8 mouse cellular contexts compared by ENCODE assay signal in the genomic region with DNA sequence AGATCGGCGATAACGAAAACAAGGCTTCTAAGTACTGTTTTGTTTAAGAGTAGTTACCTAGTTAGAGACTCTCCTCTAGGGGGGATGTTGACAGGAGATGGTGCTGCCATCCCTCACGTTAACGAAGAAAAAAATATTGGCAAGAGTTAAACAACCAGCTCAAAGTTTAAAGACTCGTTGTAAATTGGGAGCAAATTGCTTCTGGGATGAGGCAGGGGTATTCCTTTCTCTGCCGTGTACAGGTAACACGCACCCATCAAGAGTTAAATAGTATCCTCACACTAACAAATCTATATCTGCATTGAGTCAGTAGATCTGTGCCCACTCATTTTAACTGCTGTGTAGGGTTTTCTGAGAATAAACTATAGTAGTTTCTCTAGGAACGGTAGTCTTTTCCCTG. TPM values are rescaled to one million over a fixed set of nuclear protein-coding genes. Genes with fewer than 3 reads are reported as not detected.
DNase-seq lines count a peak whose midpoint lies in the region; ATAC-seq and TF ChIP-seq lines count a peak whose summit lies in the region.

No protein-coding gene starts in this region.

- peaks cover 4% of the 10 kb centered on the region; the same call in 1 of the 2 replicates for H3K4me1 ChIP-seq in kidney, adult 2 months (ENCODE audit: control insufficient read depth, insufficient read depth, low read length)
- no peaks in the 10 kb centered on the region for H3K4me1 ChIP-seq in bone marrow, adult 2 months (ENCODE audit: control insufficient read depth, insufficient read depth, low read length)
- H3K4me1 ChIP-seq in hindbrain, embryonic 13.5 days (replicated peaks): peaks cover 16% of the 10 kb centered on the region
- peaks cover 8% of the 10 kb centered on the region for H3K4me1 ChIP-seq in midbrain, embryonic 12.5 days

- no peak for TF ChIP-seq POLR2A in kidney, adult 2 months (IDR thresholded peaks at IDR 0.05; ENCODE audit: low read depth, low read length)
- no peak for TF ChIP-seq POLR2A in bone marrow, adult 2 months (IDR thresholded peaks at IDR 0.05; ENCODE audit: borderline replicate concordance, control insufficient read depth, low read depth, low read length)

- H3K4me2 ChIP-seq in hindbrain, embryonic 13.5 days: peak overlapping the region; percentile 77
- peak overlapping the region; percentile 78 for H3K4me2 ChIP-seq in midbrain, embryonic 12.5 days (replicated peaks)

- peak overlapping the region; percentile 88 for H3K4me3 ChIP-seq in kidney, adult 2 months (ENCODE audit: insufficient read depth, low read depth, low read length)
- peak overlapping the region; percentile 95 for H3K4me3 ChIP-seq in bone marrow, adult 2 months (replicated peaks; ENCODE audit: control insufficient read depth, low read depth, low read length)
- peak overlapping the region; percentile 97 for H3K4me3 ChIP-seq in hindbrain, embryonic 13.5 days
- H3K4me3 ChIP-seq in midbrain, embryonic 12.5 days: peak overlapping the region; percentile 94

- peak overlapping the region; percentile 95 for H3K9ac ChIP-seq in hindbrain, embryonic 13.5 days
- H3K9ac ChIP-seq in midbrain, embryonic 12.5 days (replicated peaks): peak overlapping the region; percentile 92

- intact Hi-C loops in left cerebral cortex, postnatal 4 days (cut with DNase I): no loop called here

- no peak for TF ChIP-seq CTCF in kidney, adult 2 months (conservative IDR thresholded peaks at IDR 0.05; ENCODE audit: insufficient read depth, insufficient read length, low read depth, low read length)
- no peak for TF ChIP-seq CTCF in bone marrow, adult 2 months (IDR thresholded peaks at IDR 0.05; ENCODE audit: control insufficient read depth, insufficient read depth, low read length)

- no peaks in the 10 kb centered on the region for H3K27me3 ChIP-seq in kidney, adult 2 months (replicated peaks; ENCODE audit: control insufficient read depth, insufficient read depth, low read length)
- no peaks in the 10 kb centered on the region for H3K27me3 ChIP-seq in hindbrain, embryonic 13.5 days
- H3K27me3 ChIP-seq in midbrain, embryonic 12.5 days: no peaks in the 10 kb centered on the region

- no peak for ATAC-seq in hindbrain, embryonic 13.5 days (ENCODE audit: low FRiP score)
- ATAC-seq in midbrain, embryonic 12.5 days (ENCODE audit: low FRiP score, low read depth): no peak

- no peaks in the 10 kb centered on the region for H3K36me3 ChIP-seq in kidney, adult 2 months (ENCODE audit: control insufficient read depth, insufficient read depth, low read length)
- peaks cover 28% of the 10 kb centered on the region for H3K36me3 ChIP-seq in hindbrain, embryonic 13.5 days
- peaks cover 29% of the 10 kb centered on the region for H3K36me3 ChIP-seq in midbrain, embryonic 12.5 days

- no peaks in the 10 kb centered on the region for H3K9me3 ChIP-seq in hindbrain, embryonic 13.5 days
- H3K9me3 ChIP-seq in midbrain, embryonic 12.5 days: no peaks in the 10 kb centered on the region

- WGBS in kidney, adult 2 months: 4% methylated on average over 9 of the region's 9 CpGs
- WGBS in bone marrow, adult 2 months: 6% methylated on average over 9 of the region's 9 CpGs
- 11% methylated on average over 9 of the region's 9 CpGs for WGBS in hindbrain, embryonic 13.5 days
- WGBS in midbrain, embryonic 12.5 days: 7% methylated on average over 9 of the region's 9 CpGs

- H3K27ac ChIP-seq in kidney, adult 2 months (ENCODE audit: insufficient read depth, low read depth, low read length): no peak overlapping the region
- H3K27ac ChIP-seq in bone marrow, adult 2 months (ENCODE audit: control insufficient read depth, insufficient read depth, low read depth, low read length, poor library complexity): peak overlapping the region; percentile 88
- peak overlapping the region; percentile 95 for H3K27ac ChIP-seq in hindbrain, embryonic 13.5 days
- H3K27ac ChIP-seq in midbrain, embryonic 12.5 days (replicated peaks): peak overlapping the region; percentile 91

- DNase-seq in kidney, adult 2 months: no peak
- DNase-seq in kidney, adult 11 months: no peak
- no peak for DNase-seq in left cerebral cortex, postnatal 4 days
- no peak for DNase-seq in cerebellum, adult 9-11 months
- DNase-seq in cerebellum, adult 11-12 months: no peak

RNA-seq across cellular contexts. Expression of gene Actl6a, which starts 3.3 kb away (rescaled TPM):
- 15.4 and 17.8 TPM in 2 replicates for polyA plus RNA-seq in kidney, adult 2 months (2012; rRNA removed)
- polyA plus RNA-seq in bone marrow, adult 2 months (2011; ENCODE audit: insufficient read depth, insufficient read length, low replicate concordance, missing spikeins): 62.6 and 65.0 TPM in 2 replicates
- 104 and 105 TPM in 2 replicates for polyA plus RNA-seq in hindbrain, embryonic 13.5 days (2015; fragmentation: Nextera tagmentation; extraction: Ambion mirVana)
- polyA plus RNA-seq in midbrain, embryonic 12.5 days (2016; fragmentation: Nextera tagmentation; extraction: Ambion mirVana): 203 and 222 TPM in 2 replicates
- total RNA-seq in left cerebral cortex, postnatal 4 days (2021): 10 to 100 TPM; 21.6 to 23.9 TPM

RNA-seq across cellular contexts. Expression of gene Ndufb5, which starts 27.4 kb away (rescaled TPM):
- 450 and 540 TPM in 2 replicates for polyA plus RNA-seq in kidney, adult 2 months (2012; rRNA removed)
- 41.2 and 89.4 TPM in 2 replicates for polyA plus RNA-seq in bone marrow, adult 2 months (2011; ENCODE audit: insufficient read depth, insufficient read length, low replicate concordance, missing spikeins)
- 323 and 339 TPM in 2 replicates for polyA plus RNA-seq in hindbrain, embryonic 13.5 days (2015; fragmentation: Nextera tagmentation; extraction: Ambion mirVana)
- 282 and 290 TPM in 2 replicates for polyA plus RNA-seq in midbrain, embryonic 12.5 days (2016; fragmentation: Nextera tagmentation; extraction: Ambion mirVana)
- total RNA-seq in left cerebral cortex, postnatal 4 days (2021): 100 to 1,000 TPM; 140 to 145 TPM

RNA-seq across cellular contexts. Expression of gene Mrpl47, which starts 28.0 kb away (rescaled TPM):
- 3.7 and 4.4 TPM in 2 replicates for polyA plus RNA-seq in kidney, adult 2 months (2012; rRNA removed)
- 12.5 and 38.7 TPM in 2 replicates for polyA plus RNA-seq in bone marrow, adult 2 months (2011; ENCODE audit: insufficient read depth, insufficient read length, low replicate concordance, missing spikeins)
- polyA plus RNA-seq in hindbrain, embryonic 13.5 days (2015; fragmentation: Nextera tagmentation; extraction: Ambion mirVana): 35.6 and 36.5 TPM in 2 replicates
- polyA plus RNA-seq in midbrain, embryonic 12.5 days (2016; fragmentation: Nextera tagmentation; extraction: Ambion mirVana): 34.0 and 37.0 TPM in 2 replicates
- total RNA-seq in left cerebral cortex, postnatal 4 days (2021): 10 to 100 TPM; 21.4 to 24.0 TPM
